Mouse (Mus musculus) heart, postnatal 0 days (tissue): Measurements from ENCODE around the gene Foxn3.

Source experiments
- CTCF ChIP-seq: IDR thresholded peaks from 2 replicates; pipeline ENCODE4 v1.5.1; 2016; ENCODE audit warnings: antibody characterized with exemption, control low read depth, low read depth
- EP300 ChIP-seq: IDR thresholded peaks from 2 replicates; pipeline ENCODE4 v1.6.1; 2016; ENCODE audit warnings: antibody characterized with exemption, low read depth

- no peak for TF ChIP-seq CTCF
- no peak for TF ChIP-seq EP300
Measured at GRCm38 (mm10) chr12:99403004-99403403, 160.4 kb downstream of the Foxn3 start.
